Mouse (Mus musculus): ENCODE measurements around the gene Tnfaip8l2. TPM values are rescaled to one million over a fixed set of nuclear protein-coding genes. Genes with fewer than 3 reads are reported as not detected.
"Not testable (repeated sequence)": the region's sequence is repeated elsewhere in the genome, so short reads cannot be mapped to it uniquely, and the experiment has no call there.

Tnfaip8l2 gene
- polyA plus RNA-seq, 2 experiments, result 4.9 to 6.1 TPM

DNA sequence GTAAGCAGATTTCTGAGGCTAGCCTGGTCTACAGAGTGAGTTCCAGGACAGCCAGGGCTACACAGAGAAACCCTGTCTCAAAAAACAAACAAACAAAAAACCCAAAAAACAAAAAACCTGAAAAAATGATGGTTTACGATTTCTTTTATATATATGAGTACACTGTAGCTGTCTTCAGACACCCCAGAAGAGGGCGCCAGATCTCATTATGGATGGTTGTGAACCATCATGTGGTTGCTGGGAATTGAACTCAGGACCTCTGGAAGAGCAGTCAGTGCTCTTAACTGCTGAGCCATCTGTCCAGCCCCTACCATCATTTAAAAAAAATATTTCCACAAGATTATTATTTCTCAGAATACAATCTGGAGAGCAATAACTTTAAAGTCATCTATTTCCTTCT lies 9.8 kb downstream of the Tnfaip8l2 start:
- H3K27ac ChIP-seq; H3K9me3 ChIP-seq (ENCODE audit: control insufficient read depth, low read length); ATAC-seq (ENCODE audit: insufficient read depth); H3K4me2 ChIP-seq (ENCODE audit: low read depth); H3K36me3 ChIP-seq (replicated peaks; ENCODE audit: control insufficient read depth, insufficient read depth, low read depth); H3K9ac ChIP-seq (replicated peaks); H3K4me3 ChIP-seq (ENCODE audit: insufficient read depth in 1 of 2, low read depth in 2 of 2, low read length in 2 of 2); H3K27me3 ChIP-seq (ENCODE audit: control insufficient read depth, insufficient read depth, low read length); DNase-seq (ENCODE audit: low read depth in 3 of 3, low spot score in 3 of 3): not testable (repeated sequence)
- TF ChIP-seq CTCF (IDR thresholded peaks at IDR 0.05; ENCODE audit: low read depth), result peak; percentile 33
- WGBS (ENCODE audit: insufficient replicate concordance), result 72% methylated on average over 2 of the region's 2 CpGs
- peaks cover 10 to 18% of the 10 kb centered on the region in 2 experiments for H3K4me1 ChIP-seq (replicated peaks; ENCODE audit: control insufficient read depth in 2 of 2, insufficient read depth in 2 of 2, low read length in 1 of 2)

DNA sequence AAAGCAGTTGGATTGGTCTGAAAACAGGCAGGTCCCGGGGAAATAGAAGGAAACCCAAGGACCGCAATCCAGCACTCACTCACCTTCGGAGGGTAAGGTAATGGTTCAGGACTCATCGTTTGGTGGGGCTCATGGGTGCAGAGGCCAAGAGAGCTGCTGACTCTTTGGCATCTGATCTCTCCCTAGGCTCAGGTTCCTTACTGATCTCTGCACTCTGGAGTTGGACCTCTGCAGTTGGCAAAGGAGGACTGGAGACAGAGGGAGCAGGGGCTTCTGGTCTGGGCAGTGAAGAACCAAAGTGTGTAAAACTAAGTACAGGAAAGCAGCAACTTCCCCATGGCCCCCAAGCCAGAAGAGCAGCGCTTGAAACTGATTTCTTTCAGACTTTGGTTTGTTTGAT lies 12.1 kb downstream of the Tnfaip8l2 start:
- no peak overlapping the region for H3K27ac ChIP-seq
- no peak overlapping the region for H3K4me2 ChIP-seq (ENCODE audit: low read depth)
- WGBS (ENCODE audit: insufficient replicate concordance), result 74% methylated on average over 5 of the region's 5 CpGs
- no peaks in the 10 kb centered on the region for H3K36me3 ChIP-seq (replicated peaks; ENCODE audit: control insufficient read depth, insufficient read depth, low read depth)
- DNase-seq (ENCODE audit: low read depth in 3 of 3, low spot score in 3 of 3) (no peak), ATAC-seq (ENCODE audit: insufficient read depth) (no peak)
- no peak overlapping the region for H3K4me3 ChIP-seq (ENCODE audit: insufficient read depth in 1 of 2, low read depth in 2 of 2, low read length in 2 of 2)
- no peaks in the 10 kb centered on the region for H3K27me3 ChIP-seq (ENCODE audit: control insufficient read depth, insufficient read depth, low read length)
- TF ChIP-seq EP300 (IDR thresholded peaks at IDR 0.05; ENCODE audit: low read depth), result no peak
- no peak for TF ChIP-seq CTCF (IDR thresholded peaks at IDR 0.05; ENCODE audit: low read depth)
- H3K9ac ChIP-seq (replicated peaks), result no peak overlapping the region
- peaks cover 7 to 9% of the 10 kb centered on the region in 2 experiments for H3K4me1 ChIP-seq (replicated peaks; ENCODE audit: control insufficient read depth in 2 of 2, insufficient read depth in 2 of 2, low read length in 1 of 2)
- no peaks in the 10 kb centered on the region for H3K9me3 ChIP-seq (ENCODE audit: control insufficient read depth, low read length)

DNA sequence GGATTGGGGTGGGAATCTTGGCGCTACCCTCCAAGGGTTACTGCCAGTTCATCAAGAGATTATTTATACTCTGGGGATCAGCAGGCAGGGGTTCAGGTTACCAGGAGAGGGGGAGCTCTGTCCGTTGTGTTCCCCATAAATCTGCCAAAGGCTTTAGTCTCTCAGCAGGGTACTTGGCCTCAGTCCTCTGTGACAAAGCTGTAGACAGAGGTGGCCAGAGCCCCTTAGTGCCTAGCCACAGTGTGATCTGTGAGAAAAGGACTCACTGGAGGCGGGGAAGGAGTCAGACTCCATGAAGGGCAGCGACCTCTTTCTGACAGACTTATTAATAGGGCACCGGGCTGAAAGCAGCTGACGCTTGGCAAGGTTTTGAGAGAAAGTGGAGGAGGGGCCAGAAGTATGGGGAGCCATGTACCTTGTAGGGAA lies 12.9 kb downstream of the Tnfaip8l2 start:
- H3K9me3 ChIP-seq (ENCODE audit: control insufficient read depth, low read length), result no peaks in the 10 kb centered on the region
- no peak overlapping the region for H3K4me3 ChIP-seq (ENCODE audit: insufficient read depth in 1 of 2, low read depth in 2 of 2, low read length in 2 of 2)
- no peaks in the 10 kb centered on the region for H3K27me3 ChIP-seq (ENCODE audit: control insufficient read depth, insufficient read depth, low read length)
- H3K4me1 ChIP-seq (replicated peaks; ENCODE audit: control insufficient read depth in 2 of 2, insufficient read depth in 2 of 2, low read length in 1 of 2), result peaks cover 4 to 6% of the 10 kb centered on the region in 2 experiments
- ATAC-seq (ENCODE audit: insufficient read depth) (no peak), DNase-seq (ENCODE audit: low read depth in 3 of 3, low spot score in 3 of 3) (no peak)
- H3K36me3 ChIP-seq (replicated peaks; ENCODE audit: control insufficient read depth, insufficient read depth, low read depth), result no peaks in the 10 kb centered on the region
- no peak overlapping the region for H3K27ac ChIP-seq
- no peak overlapping the region for H3K4me2 ChIP-seq (ENCODE audit: low read depth)
- TF ChIP-seq EP300 (IDR thresholded peaks at IDR 0.05; ENCODE audit: low read depth) (no peak), CTCF (IDR thresholded peaks at IDR 0.05; ENCODE audit: low read depth) (no peak)
- H3K9ac ChIP-seq (replicated peaks), result no peak overlapping the region
- WGBS (ENCODE audit: insufficient replicate concordance), result 80% methylated on average over 6 of the region's 6 CpGs

DNA sequence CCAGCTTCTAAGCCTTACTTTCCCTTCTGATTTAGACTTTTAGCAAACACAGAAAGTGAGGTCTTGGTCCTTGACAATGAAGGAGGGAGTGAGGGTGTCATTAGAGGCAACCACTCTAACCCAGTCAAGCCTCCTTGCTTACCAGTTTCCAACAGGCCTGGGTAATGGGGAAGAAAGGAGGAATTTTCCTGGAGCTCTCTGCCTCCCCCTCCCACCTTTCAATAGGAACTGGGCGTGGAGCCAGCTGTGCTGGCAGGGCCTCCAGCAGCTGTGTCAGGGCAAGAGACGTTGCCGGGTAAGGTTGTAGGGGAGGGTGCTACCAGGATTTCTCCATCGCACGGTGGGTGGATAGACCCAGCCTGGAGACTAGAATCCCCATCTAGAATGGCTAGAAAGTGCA lies 17.2 kb downstream of the Tnfaip8l2 start:
- Histone ChIP-seq H3K4me2 (ENCODE audit: low read depth) (no peak overlapping the region), H3K27me3 (ENCODE audit: control insufficient read depth, insufficient read depth, low read length) (no peaks in the 10 kb centered on the region), H3K4me3 (ENCODE audit: insufficient read depth in 1 of 2, low read depth in 2 of 2, low read length in 2 of 2) (no peak overlapping the region), H3K9ac (replicated peaks) (no peak overlapping the region), H3K27ac (no peak overlapping the region), H3K36me3 (replicated peaks; ENCODE audit: control insufficient read depth, insufficient read depth, low read depth) (peaks cover 10% of the 10 kb centered on the region), H3K9me3 (ENCODE audit: control insufficient read depth, low read length) (no peaks in the 10 kb centered on the region), H3K4me1 (replicated peaks; ENCODE audit: control insufficient read depth in 2 of 2, insufficient read depth in 2 of 2, low read length in 1 of 2) (no peaks in the 10 kb centered on the region)
- ATAC-seq (ENCODE audit: insufficient read depth), result no peak
- TF ChIP-seq CTCF (IDR thresholded peaks at IDR 0.05; ENCODE audit: low read depth) (no peak), EP300 (IDR thresholded peaks at IDR 0.05; ENCODE audit: low read depth) (no peak)
- WGBS (ENCODE audit: insufficient replicate concordance), result 48% methylated on average over 5 of the region's 5 CpGs
- no peak for DNase-seq (ENCODE audit: low read depth in 3 of 3, low spot score in 3 of 3)

DNA sequence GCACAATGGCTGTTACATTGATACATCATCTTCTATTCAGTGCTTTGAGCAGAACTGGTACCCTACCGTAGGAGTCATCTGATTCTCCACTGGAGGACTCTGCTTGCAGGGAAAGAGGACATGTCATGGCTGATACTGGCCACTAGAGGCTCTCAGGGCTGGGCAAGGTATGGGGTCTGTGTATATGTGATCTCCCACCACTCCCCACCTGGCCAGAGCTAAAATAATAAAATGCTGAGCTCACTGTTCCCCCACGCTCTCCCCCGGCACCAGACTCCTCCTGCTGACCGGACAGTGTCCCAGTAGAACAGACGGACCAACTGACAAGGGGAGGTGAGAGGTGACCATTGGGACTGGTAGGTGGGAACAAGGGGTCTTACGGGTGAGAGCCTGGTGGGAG lies 17.9 kb downstream of the Tnfaip8l2 start, which contains the start of gene Tmod4:
TSS of gene Tmod4 (plus strand) at position 231 of the 400 bp plus-strand sequence.
- H3K9me3 ChIP-seq (ENCODE audit: control insufficient read depth, low read length), result no peaks in the 10 kb centered on the region
- H3K27ac ChIP-seq, result no peak within 1 kb of the TSS
- no peaks in the 10 kb centered on the region for H3K4me1 ChIP-seq (replicated peaks; ENCODE audit: control insufficient read depth in 2 of 2, insufficient read depth in 2 of 2, low read length in 1 of 2)
- H3K9ac ChIP-seq (replicated peaks), result no peak within 1 kb of the TSS
- 64% methylated on average over 6 of the region's 6 CpGs for WGBS (ENCODE audit: insufficient replicate concordance)
- ATAC-seq (ENCODE audit: insufficient read depth), result no peak
- H3K36me3 ChIP-seq (replicated peaks; ENCODE audit: control insufficient read depth, insufficient read depth, low read depth), result peaks cover 13% of the 10 kb centered on the region
- no peak within 1 kb of the TSS for H3K4me2 ChIP-seq (ENCODE audit: low read depth)
- TF ChIP-seq EP300 (IDR thresholded peaks at IDR 0.05; ENCODE audit: low read depth), result no peak
- peak; percentile 66 for TF ChIP-seq CTCF (IDR thresholded peaks at IDR 0.05; ENCODE audit: low read depth)
- no peaks in the 10 kb centered on the region for H3K27me3 ChIP-seq (ENCODE audit: control insufficient read depth, insufficient read depth, low read length)
- H3K4me3 ChIP-seq (ENCODE audit: insufficient read depth in 1 of 2, low read depth in 2 of 2, low read length in 2 of 2), result no peak within 1 kb of the TSS
- DNase-seq (ENCODE audit: low read depth in 3 of 3, low spot score in 3 of 3), result no peak

Measured in liver, embryonic 14.5 days (tissue).